Mouse (Mus musculus): Measurements from ENCODE around the gene Gna14. TPM values are rescaled to one million over a fixed set of nuclear protein-coding genes. Genes with fewer than 3 reads are reported as not detected.

Gna14 gene
- polyA plus RNA-seq, 1 experiment from 2014 or later = 1.4 TPM

GRCm38 (mm10) chr19:16562676-16563075, 127.1 kb downstream of the Gna14 start:
- Histone ChIP-seq H3K27ac (ENCODE audit: low read depth, low read length) (no peak overlapping the region), H3K9ac (ENCODE audit: low read depth, low read length) (no peak overlapping the region), H3K4me3 (ENCODE audit: low read depth, low read length) (no peak overlapping the region), H3K27me3 (ENCODE audit: control insufficient read depth, insufficient read depth, low read length) (no peaks in the 10 kb centered on the region), H3K36me3 (ENCODE audit: control insufficient read depth, insufficient read depth, low read length) (no peaks in the 10 kb centered on the region), H3K9me3 (replicated peaks; ENCODE audit: control insufficient read depth, low read length) (no peaks in the 10 kb centered on the region), H3K4me2 (no peak overlapping the region), H3K4me1 (ENCODE audit: control insufficient read depth, insufficient read depth, low read length) (no peaks in the 10 kb centered on the region)
- 84% methylated on average over 6 of the region's 6 CpGs for WGBS (ENCODE audit: insufficient replicate concordance)
- no peak for ATAC-seq (replicated peaks; ENCODE audit: insufficient number of reproducible peaks, low FRiP score, low TSS enrichment)

- H3K27me3 ChIP-seq (ENCODE audit: control insufficient read depth, insufficient read depth, low read length) = no peaks in the 10 kb centered on the region
- H3K4me3 ChIP-seq (ENCODE audit: low read depth, low read length) = no peak overlapping the region
- no peaks in the 10 kb centered on the region for H3K36me3 ChIP-seq (ENCODE audit: control insufficient read depth, insufficient read depth, low read length)
- no peaks in the 10 kb centered on the region; the same call in 1 of the 2 replicates for H3K9me3 ChIP-seq (replicated peaks; ENCODE audit: control insufficient read depth, low read length)
- no peak overlapping the region for H3K9ac ChIP-seq (ENCODE audit: low read depth, low read length)
- H3K4me1 ChIP-seq (ENCODE audit: control insufficient read depth, insufficient read depth, low read length) = no peaks in the 10 kb centered on the region
- H3K4me2 ChIP-seq = no peak overlapping the region
- ATAC-seq (replicated peaks; ENCODE audit: insufficient number of reproducible peaks, low FRiP score, low TSS enrichment) = no peak
- 79% methylated on average over 6 of the region's 6 CpGs for WGBS (ENCODE audit: insufficient replicate concordance)
- H3K27ac ChIP-seq (ENCODE audit: low read depth, low read length) = no peak overlapping the region
Observed at GRCm38 (mm10) chr19:16576790-16577189, 141.2 kb downstream of the Gna14 start.

DNA sequence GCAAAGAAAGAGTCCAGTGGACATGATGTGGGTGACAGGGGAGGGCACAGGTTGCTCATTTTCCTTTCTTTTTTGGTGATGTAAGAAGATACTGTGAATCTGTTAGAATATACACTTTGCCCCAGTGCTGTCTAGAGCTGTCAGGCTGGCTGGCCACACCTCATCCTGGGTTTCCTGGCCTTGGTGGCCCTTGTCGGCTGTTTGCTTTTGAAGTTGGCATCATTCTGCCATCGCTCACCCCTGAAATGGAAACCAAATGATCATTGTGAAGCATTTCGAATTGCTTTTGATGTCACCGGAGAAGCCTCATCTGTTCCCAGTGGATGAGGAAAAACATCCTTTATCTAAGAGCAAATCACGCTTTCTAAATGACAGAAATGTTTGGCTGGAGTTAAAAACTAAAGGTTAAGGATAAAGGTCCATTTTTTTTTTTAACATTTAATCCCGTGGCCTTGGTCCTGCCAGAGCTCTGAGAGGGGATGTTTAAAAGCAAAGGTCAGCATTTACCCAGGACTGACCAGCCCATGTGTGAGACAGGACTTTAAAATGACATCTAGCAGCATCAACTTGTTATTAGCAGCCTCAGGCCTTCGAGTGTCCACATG, 144.2 kb downstream of the Gna14 start:
- Histone ChIP-seq H3K27ac (ENCODE audit: low read depth, low read length) (no peak overlapping the region), H3K27me3 (ENCODE audit: control insufficient read depth, insufficient read depth, low read length) (no peaks in the 10 kb centered on the region), H3K4me1 (ENCODE audit: control insufficient read depth, insufficient read depth, low read length) (no peaks in the 10 kb centered on the region), H3K4me3 (ENCODE audit: low read depth, low read length) (no peak overlapping the region), H3K9me3 (replicated peaks; ENCODE audit: control insufficient read depth, low read length) (no peaks in the 10 kb centered on the region; the same call in 1 of the 2 replicates), H3K9ac (ENCODE audit: low read depth, low read length) (no peak overlapping the region), H3K36me3 (ENCODE audit: control insufficient read depth, insufficient read depth, low read length) (no peaks in the 10 kb centered on the region), H3K4me2 (no peak overlapping the region)
- WGBS (ENCODE audit: insufficient replicate concordance) = 72% methylated on average over 7 of the region's 7 CpGs
- ATAC-seq (replicated peaks; ENCODE audit: insufficient number of reproducible peaks, low FRiP score, low TSS enrichment) = no peak

DNA sequence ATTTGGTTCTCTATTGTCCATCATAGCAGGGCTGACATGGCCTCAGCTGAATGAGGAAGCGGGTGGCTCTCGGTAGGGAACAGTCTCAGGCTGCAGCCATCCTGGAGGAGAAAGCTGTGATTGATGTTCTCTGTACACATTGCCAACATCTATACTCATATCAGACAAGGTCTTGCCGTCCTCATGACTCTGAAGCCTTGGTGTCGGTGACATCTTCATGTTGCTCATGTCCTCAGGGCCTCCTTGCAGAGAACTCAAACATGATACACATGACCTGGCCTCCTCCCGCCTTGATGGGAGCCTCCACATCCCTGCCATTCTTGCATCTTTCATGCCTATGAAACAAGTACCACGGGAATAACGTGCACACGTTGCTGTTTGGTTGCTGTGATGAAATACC, 144.9 kb downstream of the Gna14 start:
- Histone ChIP-seq H3K36me3 (ENCODE audit: control insufficient read depth, insufficient read depth, low read length) (no peaks in the 10 kb centered on the region), H3K4me1 (ENCODE audit: control insufficient read depth, insufficient read depth, low read length) (no peaks in the 10 kb centered on the region), H3K9ac (ENCODE audit: low read depth, low read length) (no peak overlapping the region), H3K4me3 (ENCODE audit: low read depth, low read length) (no peak overlapping the region), H3K27ac (ENCODE audit: low read depth, low read length) (no peak overlapping the region), H3K9me3 (replicated peaks; ENCODE audit: control insufficient read depth, low read length) (no peaks in the 10 kb centered on the region; the same call in 1 of the 2 replicates), H3K27me3 (ENCODE audit: control insufficient read depth, insufficient read depth, low read length) (no peaks in the 10 kb centered on the region), H3K4me2 (no peak overlapping the region)
- 80% methylated on average over 8 of the region's 8 CpGs for WGBS (ENCODE audit: insufficient replicate concordance)
- ATAC-seq (replicated peaks; ENCODE audit: insufficient number of reproducible peaks, low FRiP score, low TSS enrichment) = no peak

DNA sequence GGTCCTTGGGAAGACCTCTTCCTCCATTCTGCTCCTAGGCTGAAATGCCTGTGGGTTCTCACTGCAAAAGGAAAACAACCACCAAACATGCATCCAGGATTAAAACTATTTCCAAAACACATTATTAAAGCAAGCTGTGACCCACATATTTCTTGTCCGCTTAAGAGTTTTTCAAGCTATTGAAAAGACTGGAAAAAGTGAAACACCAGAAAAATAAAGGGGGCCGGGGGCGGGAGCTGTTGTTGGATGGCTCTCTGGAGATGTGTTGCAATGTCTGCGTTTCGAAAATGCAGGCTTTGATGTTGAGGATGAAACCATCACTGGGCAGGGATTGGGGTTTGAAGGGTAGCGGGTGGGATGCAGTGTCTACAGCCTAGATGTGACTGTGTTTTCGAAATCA, 149.0 kb downstream of the Gna14 start:
- H3K9me3 ChIP-seq (replicated peaks; ENCODE audit: control insufficient read depth, low read length) = no peaks in the 10 kb centered on the region; the same call in 1 of the 2 replicates
- no peak overlapping the region for H3K27ac ChIP-seq (ENCODE audit: low read depth, low read length)
- H3K4me1 ChIP-seq (ENCODE audit: control insufficient read depth, insufficient read depth, low read length) = no peaks in the 10 kb centered on the region
- no peak overlapping the region for H3K9ac ChIP-seq (ENCODE audit: low read depth, low read length)
- ATAC-seq (replicated peaks; ENCODE audit: insufficient number of reproducible peaks, low FRiP score, low TSS enrichment) = no peak
- 82% methylated on average over 7 of the region's 7 CpGs for WGBS (ENCODE audit: insufficient replicate concordance)
- no peaks in the 10 kb centered on the region for H3K36me3 ChIP-seq (ENCODE audit: control insufficient read depth, insufficient read depth, low read length)
- no peak overlapping the region for H3K4me3 ChIP-seq (ENCODE audit: low read depth, low read length)
- H3K4me2 ChIP-seq = no peak overlapping the region
- no peaks in the 10 kb centered on the region for H3K27me3 ChIP-seq (ENCODE audit: control insufficient read depth, insufficient read depth, low read length)

GRCm38 (mm10) chr19:16585379-16585778, 149.8 kb downstream of the Gna14 start:
- ATAC-seq (replicated peaks; ENCODE audit: insufficient number of reproducible peaks, low FRiP score, low TSS enrichment) = no peak
- no peak overlapping the region for H3K4me2 ChIP-seq
- H3K27ac ChIP-seq (ENCODE audit: low read depth, low read length) = no peak overlapping the region
- H3K27me3 ChIP-seq (ENCODE audit: control insufficient read depth, insufficient read depth, low read length) = no peaks in the 10 kb centered on the region
- H3K4me3 ChIP-seq (ENCODE audit: low read depth, low read length) = no peak overlapping the region
- no peaks in the 10 kb centered on the region for H3K4me1 ChIP-seq (ENCODE audit: control insufficient read depth, insufficient read depth, low read length)
- no peaks in the 10 kb centered on the region; the same call in 1 of the 2 replicates for H3K9me3 ChIP-seq (replicated peaks; ENCODE audit: control insufficient read depth, low read length)
- no peak overlapping the region for H3K9ac ChIP-seq (ENCODE audit: low read depth, low read length)
- H3K36me3 ChIP-seq (ENCODE audit: control insufficient read depth, insufficient read depth, low read length) = no peaks in the 10 kb centered on the region
- WGBS (ENCODE audit: insufficient replicate concordance) = 10% methylated on average over 3 of the region's 3 CpGs

GRCm38 (mm10) chr19:16593256-16593974, 157.9 kb downstream of the Gna14 start:
- no peak overlapping the region for H3K4me2 ChIP-seq
- H3K4me1 ChIP-seq (ENCODE audit: control insufficient read depth, insufficient read depth, low read length) = no peaks in the 10 kb centered on the region
- no peak for ATAC-seq (replicated peaks; ENCODE audit: insufficient number of reproducible peaks, low FRiP score, low TSS enrichment)
- 80% methylated on average over 7 of the region's 7 CpGs for WGBS (ENCODE audit: insufficient replicate concordance)
- no peak overlapping the region for H3K4me3 ChIP-seq (ENCODE audit: low read depth, low read length)
- no peaks in the 10 kb centered on the region for H3K9me3 ChIP-seq (replicated peaks; ENCODE audit: control insufficient read depth, low read length)
- H3K36me3 ChIP-seq (ENCODE audit: control insufficient read depth, insufficient read depth, low read length) = no peaks in the 10 kb centered on the region
- H3K9ac ChIP-seq (ENCODE audit: low read depth, low read length) = no peak overlapping the region
- no peak overlapping the region for H3K27ac ChIP-seq (ENCODE audit: low read depth, low read length)
- H3K27me3 ChIP-seq (ENCODE audit: control insufficient read depth, insufficient read depth, low read length) = no peaks in the 10 kb centered on the region

DNA sequence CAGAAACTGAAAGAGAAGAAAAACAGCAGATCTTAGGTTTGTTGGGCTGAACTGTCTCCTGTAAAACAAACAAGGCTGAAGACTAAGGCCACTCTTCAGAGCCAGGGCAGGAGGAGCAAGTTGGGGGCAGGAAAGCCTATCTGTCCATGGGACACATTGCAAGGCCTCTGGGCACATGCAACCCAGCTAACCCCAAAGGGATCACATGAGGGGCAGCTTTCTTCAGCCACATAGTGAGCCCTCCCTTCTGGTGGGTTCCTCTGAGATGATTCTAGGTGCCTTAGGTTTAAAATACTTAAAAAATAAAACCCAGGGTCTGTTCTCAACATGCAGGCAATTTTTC, 158.4 kb downstream of the Gna14 start:
- Histone ChIP-seq H3K4me3 (ENCODE audit: low read depth, low read length) (no peak overlapping the region), H3K9me3 (replicated peaks; ENCODE audit: control insufficient read depth, low read length) (no peaks in the 10 kb centered on the region), H3K4me2 (no peak overlapping the region), H3K36me3 (ENCODE audit: control insufficient read depth, insufficient read depth, low read length) (no peaks in the 10 kb centered on the region), H3K27ac (ENCODE audit: low read depth, low read length) (no peak overlapping the region), H3K27me3 (ENCODE audit: control insufficient read depth, insufficient read depth, low read length) (no peaks in the 10 kb centered on the region), H3K4me1 (ENCODE audit: control insufficient read depth, insufficient read depth, low read length) (no peaks in the 10 kb centered on the region), H3K9ac (ENCODE audit: low read depth, low read length) (no peak overlapping the region)
- ATAC-seq (replicated peaks; ENCODE audit: insufficient number of reproducible peaks, low FRiP score, low TSS enrichment) = no peak

DNA sequence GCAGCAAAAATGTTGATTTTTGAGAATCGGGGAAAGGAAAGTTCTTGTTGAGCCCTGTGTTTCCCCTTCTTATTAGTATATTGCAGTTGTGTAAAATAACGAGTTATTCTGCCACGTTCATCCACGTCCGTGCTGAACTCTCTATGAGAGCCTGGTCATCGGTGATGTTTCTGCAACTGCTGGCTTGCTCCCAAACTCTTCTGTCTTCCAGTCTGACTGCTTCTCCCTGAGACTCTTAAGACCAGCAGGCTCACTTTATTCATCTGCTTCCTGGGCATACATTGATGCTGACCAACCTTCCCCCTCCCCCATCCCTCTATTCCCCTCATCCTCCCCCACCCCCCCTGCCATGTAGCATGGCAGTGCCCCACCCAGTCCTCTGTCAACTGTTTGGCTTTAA, 161.7 kb downstream of the Gna14 start:
- ATAC-seq (replicated peaks; ENCODE audit: insufficient number of reproducible peaks, low FRiP score, low TSS enrichment) = no peak
- WGBS (ENCODE audit: insufficient replicate concordance) = 86% methylated on average over 6 of the region's 6 CpGs
- Histone ChIP-seq H3K36me3 (ENCODE audit: control insufficient read depth, insufficient read depth, low read length) (no peaks in the 10 kb centered on the region), H3K4me3 (ENCODE audit: low read depth, low read length) (no peak overlapping the region), H3K9me3 (replicated peaks; ENCODE audit: control insufficient read depth, low read length) (no peaks in the 10 kb centered on the region), H3K27me3 (ENCODE audit: control insufficient read depth, insufficient read depth, low read length) (no peaks in the 10 kb centered on the region), H3K9ac (ENCODE audit: low read depth, low read length) (no peak overlapping the region), H3K27ac (ENCODE audit: low read depth, low read length) (no peak overlapping the region), H3K4me1 (ENCODE audit: control insufficient read depth, insufficient read depth, low read length) (no peaks in the 10 kb centered on the region), H3K4me2 (no peak overlapping the region)

Data from heart, embryonic 11.5 days (tissue).